Mouse (Mus musculus) adrenal gland, postnatal 14 days (tissue): ENCODE measurements around the gene Xab2. TPM values are rescaled to one million over a fixed set of nuclear protein-coding genes. Genes with fewer than 3 reads are reported as not detected.

Experiments used
- total RNA-seq: library from RNA; stranded (reverse); gene quantifications from 2 replicates; pipeline ENCODE4 v1.2.3, GENCODE M21; 2021

Xab2 gene
- total RNA-seq, 1 experiment from 2014 or later = 31.5 TPM

Other genes with a start within 250 kb of the Xab2 start
- gene Arhgef18, start 228.3 kb downstream of the Xab2 start, total RNA-seq = 31.0 and 42.0 TPM in 2 replicates
- 12.8 and 13.5 TPM in 2 replicates for gene Pex11g, start 153.6 kb downstream of the Xab2 start, total RNA-seq
- not detected in 2 replicates for gene Tex45, start 150.5 kb downstream of the Xab2 start, total RNA-seq
- gene Zfp358, start 128.2 kb downstream of the Xab2 start, total RNA-seq = 19.2 and 24.7 TPM in 2 replicates
- gene Mcoln1, start 120.9 kb downstream of the Xab2 start, total RNA-seq = 31.8 and 37.5 TPM in 2 replicates
- gene Pnpla6, start 105.9 kb downstream of the Xab2 start, total RNA-seq = 29.9 and 41.0 TPM in 2 replicates
- gene C330021F23Rik, start 53.3 kb downstream of the Xab2 start, total RNA-seq = 0.52 TPM in 1 of 2 replicates, not detected in the other
- gene Camsap3, start 34.0 kb downstream of the Xab2 start, total RNA-seq = 8.8 and 10.3 TPM in 2 replicates
- 121 TPM in 2 replicates for gene Pet100, start 232 bp upstream of the Xab2 start, total RNA-seq
- gene Pcp2, start 4.2 kb upstream of the Xab2 start, total RNA-seq = not detected in 2 replicates
- 79.6 and 116 TPM in 2 replicates for gene Stxbp2, start 9.6 kb upstream of the Xab2 start, total RNA-seq
- 9.5 and 19.9 TPM in 2 replicates for gene Retn, start 34.5 kb upstream of the Xab2 start, total RNA-seq
- gene Mcemp1, start 44.4 kb upstream of the Xab2 start, total RNA-seq = 0.37 and 0.75 TPM in 2 replicates
- 26.9 and 29.5 TPM in 2 replicates for gene Fcor, start 51.0 kb upstream of the Xab2 start, total RNA-seq
- gene Trappc5, start 55.0 kb upstream of the Xab2 start, total RNA-seq = 19.6 and 22.0 TPM in 2 replicates
- 0.63 and 11.8 TPM in 2 replicates for gene Fcer2a, start 72.9 kb upstream of the Xab2 start, total RNA-seq
- 2.6 and 7.4 TPM in 2 replicates for gene Clec4g, start 99.3 kb upstream of the Xab2 start, total RNA-seq
- 0.52 and 0.94 TPM in 2 replicates for gene Cd209a, start 127.7 kb upstream of the Xab2 start, total RNA-seq
- gene Cd209e, start 233.0 kb upstream of the Xab2 start, total RNA-seq = not detected in 2 replicates